Mouse (Mus musculus) embryonic facial prominence, embryonic 11.5 days (tissue): ENCODE data around the gene Slpi. TPM values are rescaled to one million over a fixed set of nuclear protein-coding genes. Genes with fewer than 3 reads are reported as not detected.

Experiments
- ATAC-seq: fragments of 200-750 bp; cut with Nextera tagmentation; replicated peaks from 2 replicates; pipeline ENCODE4 v1.8.0; 2017; ENCODE audit warnings: low read depth; ENCODE audit not compliant: insufficient number of reproducible peaks, low FRiP score, low TSS enrichment
- DNase-seq: peaks from one replicate; pipeline ENCODE4 v3.0.0-alpha.2; 2015; ENCODE audit warnings: low spot score
- H3K27ac ChIP-seq: fragments of 300-500 bp; sonication (generic); replicated peaks from 2 replicates; pipeline ENCODE4 v1.5.1; 2014; ENCODE audit warnings: mild to moderate bottlenecking, low read depth, low read length, control low read depth
- H3K27me3 ChIP-seq: fragments of 300-500 bp; sonication (generic); 2 replicates; pipeline ENCODE4 v1.6.1; 2014; ENCODE audit warnings: mild to moderate bottlenecking, low read length, moderate library complexity, mixed read lengths; ENCODE audit not compliant: control insufficient read depth, insufficient read depth
- H3K36me3 ChIP-seq: fragments of 300-500 bp; sonication (generic); replicated peaks from 2 replicates; pipeline ENCODE4 v1.6.1; 2014; ENCODE audit warnings: low read depth, mild to moderate bottlenecking, low read length, moderate library complexity, mixed read lengths; ENCODE audit not compliant: control insufficient read depth, insufficient read depth
- H3K4me1 ChIP-seq: fragments of 300-500 bp; sonication (generic); 2 replicates; pipeline ENCODE4 v1.6.1; 2014; ENCODE audit warnings: low read length, mixed read lengths; ENCODE audit not compliant: control insufficient read depth, insufficient read depth
- H3K4me2 ChIP-seq: fragments of 300-500 bp; sonication (generic); 2 replicates; pipeline ENCODE4 v1.6.1; 2014; ENCODE audit warnings: low read depth, mild to moderate bottlenecking, control low read depth, low read length, moderate library complexity
- H3K4me3 ChIP-seq: fragments of 300-500 bp; sonication (generic); 2 replicates; pipeline ENCODE4 v1.5.1; 2014; ENCODE audit warnings: low read depth, low read length, control low read depth
- H3K9ac ChIP-seq: fragments of 300-500 bp; sonication (generic); replicated peaks from 2 replicates; pipeline ENCODE4 v1.6.1; 2014; ENCODE audit warnings: mild to moderate bottlenecking, control low read depth, low read length
- H3K9me3 ChIP-seq: fragments of 300-500 bp; sonication (generic); replicated peaks from 2 replicates; pipeline ENCODE4 v1.6.1; 2016; ENCODE audit warnings: mild to moderate bottlenecking, low read length, inconsistent platforms, mixed read lengths; ENCODE audit not compliant: control insufficient read depth
- WGBS: fragments of 180-500 bp; shearing (Covaris S2); extraction: QIAGEN DNeasy Blood & Tissue Kit; methylation state at CpG from one replicate; pipeline ENCODE4 v1.1.7; 2014; 5-methylcytosine and 5-hydroxymethylcytosine counted together
- polyA plus RNA-seq: library from polyadenylated mRNA; unstranded; fragments of >200 nt; fragmentation: Nextera tagmentation; extraction: Ambion mirVana; gene quantifications from 2 replicates; pipeline ENCODE4 v1.2.1, GENCODE M21; 2014

Slpi gene
- 0.32 and 0.79 TPM in 2 replicates for polyA plus RNA-seq

- peak within 1 kb of the TSS; percentile 44 for H3K4me3 ChIP-seq
- H3K36me3 ChIP-seq = no peaks in the 10 kb centered on the region
- peak within 1 kb of the TSS; percentile 58 for H3K9ac ChIP-seq
- H3K27ac ChIP-seq = peak within 1 kb of the TSS; percentile 59; the same call in 1 of the 2 replicates
- no peaks in the 10 kb centered on the region for H3K9me3 ChIP-seq
- no peaks in the 10 kb centered on the region for H3K27me3 ChIP-seq
- 0 out of 2 replicates have a peak, but pooled peaks cover 3% of the 10 kb centered on the region for H3K4me1 ChIP-seq
- peak within 1 kb of the TSS; percentile 78 for H3K4me2 ChIP-seq
- peak; percentile 68 for DNase-seq
- WGBS = 4% methylated on average over 17 of the region's 17 CpGs
- ATAC-seq = peak; percentile 55
Measured at GRCm38 (mm10) chr2:164389020-164389419, at the start of gene Slpi. TSS of gene Slpi (minus strand) at chr2:164389095.

- Histone ChIP-seq H3K4me3 (no peak overlapping the region), H3K27me3 (no peaks in the 10 kb centered on the region), H3K9me3 (no peaks in the 10 kb centered on the region), H3K4me1 (peaks cover 6% of the 10 kb centered on the region), H3K27ac (no peak overlapping the region), H3K9ac (no peak overlapping the region), H3K36me3 (no peaks in the 10 kb centered on the region), H3K4me2 (no peak overlapping the region)
- DNase-seq = no peak
- WGBS = 70% methylated on average over 8 of the region's 8 CpGs
- no peak for ATAC-seq
Measured at GRCm38 (mm10) chr2:164438257-164438656, 49.4 kb upstream of the Slpi start.

DNA sequence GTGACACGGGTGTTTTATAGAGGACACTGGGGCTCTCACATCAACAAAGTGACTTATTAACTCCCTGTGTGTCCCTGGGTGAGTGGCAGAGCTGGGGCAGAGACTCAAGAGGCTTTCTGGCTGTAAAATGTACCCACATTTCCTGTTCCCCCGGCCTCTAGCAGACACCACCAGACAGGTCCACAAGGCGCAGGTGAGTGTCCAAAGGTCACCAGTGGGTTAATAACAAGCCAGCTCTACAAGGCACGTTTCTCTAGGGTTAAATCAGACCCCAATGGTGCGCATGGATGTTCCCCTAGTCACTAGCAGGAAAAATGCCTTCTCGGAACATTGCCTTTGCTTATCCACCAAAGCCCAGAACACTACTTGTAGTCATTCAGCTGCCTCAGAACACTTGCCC is 48.8 kb upstream of the Slpi start:
- no peak overlapping the region for H3K27ac ChIP-seq
- DNase-seq = no peak
- WGBS = 66% methylated on average over 6 of the region's 6 CpGs
- ATAC-seq = no peak
- no peaks in the 10 kb centered on the region for H3K36me3 ChIP-seq
- H3K4me3 ChIP-seq = no peak overlapping the region
- H3K4me2 ChIP-seq = no peak overlapping the region
- H3K9me3 ChIP-seq = no peaks in the 10 kb centered on the region
- peaks cover 6% of the 10 kb centered on the region for H3K4me1 ChIP-seq
- no peak overlapping the region for H3K9ac ChIP-seq
- no peaks in the 10 kb centered on the region for H3K27me3 ChIP-seq

GRCm38 (mm10) chr2:164436961-164437360 is 48.1 kb upstream of the Slpi start:
- ATAC-seq = no peak
- no peak for DNase-seq
- Histone ChIP-seq H3K4me2 (no peak overlapping the region), H3K4me3 (no peak overlapping the region), H3K4me1 (peaks cover 13% of the 10 kb centered on the region), H3K9ac (no peak overlapping the region), H3K27ac (peak overlapping the region; percentile 68; the same call in 1 of the 2 replicates), H3K27me3 (no peaks in the 10 kb centered on the region), H3K36me3 (no peaks in the 10 kb centered on the region), H3K9me3 (no peaks in the 10 kb centered on the region)
- WGBS = 30% methylated on average over 3 of the region's 3 CpGs

GRCm38 (mm10) chr2:164436215-164436913 is 47.5 kb upstream of the Slpi start:
- Histone ChIP-seq H3K27me3 (no peaks in the 10 kb centered on the region), H3K4me2 (no peak overlapping the region), H3K27ac (peak overlapping the region; percentile 68), H3K4me3 (no peak overlapping the region), H3K9ac (no peak overlapping the region; the same call in 1 of the 2 replicates), H3K36me3 (no peaks in the 10 kb centered on the region), H3K4me1 (peaks cover 13% of the 10 kb centered on the region), H3K9me3 (no peaks in the 10 kb centered on the region)
- no peak for DNase-seq
- ATAC-seq = no peak
- 12% methylated on average over 8 of the region's 8 CpGs for WGBS

- Histone ChIP-seq H3K36me3 (no peaks in the 10 kb centered on the region), H3K9ac (no peak overlapping the region), H3K4me1 (peaks cover 13% of the 10 kb centered on the region), H3K4me3 (no peak overlapping the region), H3K27me3 (no peaks in the 10 kb centered on the region), H3K9me3 (no peaks in the 10 kb centered on the region), H3K27ac (no peak overlapping the region), H3K4me2 (no peak overlapping the region)
- ATAC-seq (no peak), DNase-seq (no peak)
- WGBS = 23% methylated on average over 5 of the region's 5 CpGs
Measured at GRCm38 (mm10) chr2:164435216-164436090, 46.6 kb upstream of the Slpi start.

DNA sequence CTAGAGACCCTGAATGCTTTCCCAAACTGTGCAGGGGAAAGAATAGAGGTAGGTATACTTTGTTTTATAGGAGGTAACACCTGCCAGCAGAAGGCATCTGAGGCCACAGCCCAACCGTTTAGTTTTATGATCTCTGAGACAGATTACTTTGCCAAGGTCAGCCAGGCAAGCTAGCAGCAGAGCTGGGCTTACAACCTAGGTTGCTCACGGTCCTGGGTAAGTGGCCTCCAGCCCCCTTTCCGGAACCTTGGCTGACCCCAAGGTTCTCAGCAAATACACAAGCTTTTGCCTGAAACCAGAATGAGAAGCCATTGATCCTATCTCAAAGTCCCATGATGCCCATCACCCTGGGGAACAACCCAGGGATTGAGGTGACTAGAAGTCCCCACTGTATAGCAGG is 45.8 kb upstream of the Slpi start:
- no peaks in the 10 kb centered on the region for H3K27me3 ChIP-seq
- peaks cover 13% of the 10 kb centered on the region for H3K4me1 ChIP-seq
- DNase-seq (no peak), ATAC-seq (no peak)
- H3K4me3 ChIP-seq = no peak overlapping the region
- H3K36me3 ChIP-seq = no peaks in the 10 kb centered on the region
- no peak overlapping the region for H3K27ac ChIP-seq
- H3K9ac ChIP-seq = no peak overlapping the region
- H3K4me2 ChIP-seq = no peak overlapping the region
- no peaks in the 10 kb centered on the region for H3K9me3 ChIP-seq
- WGBS = 80% methylated on average over 3 of the region's 3 CpGs
